Mouse (Mus musculus): Measurements from ENCODE around the gene Tbc1d10c. TPM values are rescaled to one million over a fixed set of nuclear protein-coding genes. Genes with fewer than 3 reads are reported as not detected.

The Tbc1d10c gene
- total and polyA plus RNA-seq, 3 experiments = 43.5 to 58.5 (median 46.3) TPM

DNA sequence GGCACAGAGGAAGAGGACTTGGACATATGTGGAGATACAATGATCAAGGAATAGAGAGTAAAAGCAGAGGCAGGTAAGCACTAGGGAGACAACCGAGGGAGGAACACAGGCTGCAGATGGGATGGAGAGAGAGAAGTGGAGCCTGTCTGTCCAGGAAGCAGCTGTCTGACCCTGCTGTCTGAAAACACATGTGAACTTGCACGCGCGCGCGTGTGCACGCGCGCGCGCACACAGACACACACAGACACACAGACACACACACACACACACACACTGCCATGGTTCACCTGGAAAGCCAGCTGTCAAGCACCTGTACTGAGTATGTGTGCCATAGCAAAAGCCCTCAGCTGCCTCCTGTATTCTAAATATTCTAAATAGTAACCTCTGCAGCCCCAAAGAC, 27.2 kb upstream of the Tbc1d10c start:
- dilution Hi-C loops (cut with MboI; ENCODE audit: extremely low pct_ligation_motif_present, extremely low pct_unique_long_range_greater_than_20kb, low sequenced_read_pairs) = no loop called here
- no peak overlapping the region for H3K27ac ChIP-seq (ENCODE audit: insufficient read depth, low read depth)
- H3K27me3 ChIP-seq (replicated peaks) = peaks cover 44% of the 10 kb centered on the region
- 0 out of 2 replicates have a peak, but pooled peaks have one; percentile 35 for TF ChIP-seq BHLHE40 (IDR thresholded peaks at IDR 0.05; ENCODE audit: low read depth, low read length)
- TF ChIP-seq NRF1 (IDR thresholded peaks at IDR 0.05; ENCODE audit: low read depth, low read length) = peak; percentile 57
- no peak for TF ChIP-seq USF1 (IDR thresholded peaks at IDR 0.05; ENCODE audit: low read depth, low read length)
- in situ Hi-C loops (cut with MboI; ENCODE audit: low pct_ligation_motif_present, low pct_unique_long_range_greater_than_20kb, low sequenced_read_pairs) = no loop called here
- DNase-seq (ENCODE audit: extremely low read depth) = no peak
- H3K4me2 ChIP-seq (ENCODE audit: insufficient read depth, low read depth, poor library complexity, severe bottlenecking) = no peak overlapping the region
- H3K4me3 ChIP-seq (replicated peaks in 1 of 3; ENCODE audit: low read depth in 2 of 3, low read length in 2 of 3, poor library complexity in 1 of 3) = no peak overlapping the region
- no peaks in the 10 kb centered on the region for H3K9me3 ChIP-seq (replicated peaks; ENCODE audit: low read length)
- H3K79me2 ChIP-seq (replicated peaks; ENCODE audit: control insufficient read depth, extremely low read depth, insufficient read depth, poor library complexity, severe bottlenecking) = no peaks in the 10 kb centered on the region
- no peaks in the 10 kb centered on the region for H3K36me3 ChIP-seq (replicated peaks in 1 of 2; ENCODE audit: control insufficient read depth in 1 of 2, insufficient read depth in 1 of 2, low read length in 1 of 2)
- H3K4me1 ChIP-seq (ENCODE audit: control insufficient read depth in 1 of 2, insufficient read depth in 2 of 2) = peaks cover 10 to 59% of the 10 kb centered on the region in 2 experiments; a peak in 3 of 4 replicates
- H3K9ac ChIP-seq (ENCODE audit: insufficient read depth, low read depth) = no peak overlapping the region

GRCm38 (mm10) chr19:4217855-4218254, 26.8 kb upstream of the Tbc1d10c start:
- Histone ChIP-seq H3K9ac (ENCODE audit: insufficient read depth, low read depth) (no peak overlapping the region), H3K9me3 (replicated peaks; ENCODE audit: low read length) (no peaks in the 10 kb centered on the region), H3K27ac (ENCODE audit: insufficient read depth, low read depth) (no peak overlapping the region), H3K79me2 (replicated peaks; ENCODE audit: control insufficient read depth, extremely low read depth, insufficient read depth, poor library complexity, severe bottlenecking) (no peaks in the 10 kb centered on the region), H3K4me2 (ENCODE audit: insufficient read depth, low read depth, poor library complexity, severe bottlenecking) (no peak overlapping the region), H3K27me3 (replicated peaks) (peaks cover 48% of the 10 kb centered on the region), H3K36me3 (replicated peaks in 1 of 2; ENCODE audit: control insufficient read depth in 1 of 2, insufficient read depth in 1 of 2, low read length in 1 of 2) (no peaks in the 10 kb centered on the region), H3K4me1 (ENCODE audit: control insufficient read depth in 1 of 2, insufficient read depth in 2 of 2) (peaks cover 10 to 59% of the 10 kb centered on the region in 2 experiments; a peak in 3 of 4 replicates), H3K4me3 (replicated peaks in 1 of 3; ENCODE audit: low read depth in 2 of 3, low read length in 2 of 3, poor library complexity in 1 of 3) (no peak overlapping the region)
- TF ChIP-seq TBP (conservative IDR thresholded peaks at IDR 0.05; ENCODE audit: low read depth, low read length) = no peak
- no peak for TF ChIP-seq UBTF (IDR thresholded peaks at IDR 0.05; ENCODE audit: low read depth, low read length)
- TF ChIP-seq RAD21 (IDR thresholded peaks at IDR 0.05; ENCODE audit: low read depth, low read length) = no peak
- TF ChIP-seq EP300 (IDR thresholded peaks at IDR 0.05; ENCODE audit: low read length) = no peak
- TF ChIP-seq ZKSCAN1 (IDR thresholded peaks at IDR 0.05; ENCODE audit: borderline replicate concordance, low read depth, low read length) = no peak
- no peak for TF ChIP-seq MAFK (IDR thresholded peaks at IDR 0.05; ENCODE audit: insufficient replicate concordance, low read length)
- TF ChIP-seq MEF2A (IDR thresholded peaks at IDR 0.05; ENCODE audit: borderline replicate concordance, low read depth, low read length) = no peak
- no peak for TF ChIP-seq BHLHE40 (IDR thresholded peaks at IDR 0.05; ENCODE audit: low read depth, low read length)
- no peak for TF ChIP-seq POLR2AphosphoS2 (IDR thresholded peaks at IDR 0.05; ENCODE audit: low read depth, low read length)
- TF ChIP-seq E2F4 (IDR thresholded peaks at IDR 0.05; ENCODE audit: insufficient replicate concordance, low read depth, low read length) = no peak
- TF ChIP-seq JUN (IDR thresholded peaks at IDR 0.05; ENCODE audit: insufficient read depth, low read depth, low read length) = no peak
- TF ChIP-seq IRF4 (IDR thresholded peaks at IDR 0.05; ENCODE audit: low read depth, low read length) = no peak
- no peak for TF ChIP-seq TCF12 (IDR thresholded peaks at IDR 0.05; ENCODE audit: low read depth, low read length)
- TF ChIP-seq ZC3H11A (IDR thresholded peaks at IDR 0.05; ENCODE audit: low read depth, low read length) = no peak
- TF ChIP-seq USF1 (IDR thresholded peaks at IDR 0.05; ENCODE audit: low read depth, low read length) = no peak
- TF ChIP-seq MAX (IDR thresholded peaks at IDR 0.05; ENCODE audit: low read length) = no peak
- no peak for TF ChIP-seq MAZ (IDR thresholded peaks at IDR 0.05; ENCODE audit: low read depth, low read length)
- in situ Hi-C loops (cut with MboI; ENCODE audit: low pct_ligation_motif_present, low pct_unique_long_range_greater_than_20kb, low sequenced_read_pairs) = no loop called here
- dilution Hi-C loops (cut with MboI; ENCODE audit: extremely low pct_ligation_motif_present, extremely low pct_unique_long_range_greater_than_20kb, low sequenced_read_pairs) = no loop called here
- no peak for DNase-seq (ENCODE audit: extremely low read depth)
